Mouse (Mus musculus) testis, adult 2 months (tissue): ENCODE results near the gene Gm20388.

Experiments used
- CTCF ChIP-seq: fragments of 200-500 bp; IDR thresholded peaks from 2 replicates; pipeline ENCODE4 v1.5.1; 2012; ENCODE audit warnings: low read depth, mild to moderate bottlenecking, inconsistent platforms, low read length, moderate library complexity; ENCODE audit not compliant: control insufficient read depth, insufficient read depth, insufficient replicate concordance
- POLR2A ChIP-seq: fragments of 200-500 bp; IDR thresholded peaks from 2 replicates; pipeline ENCODE4 v1.6.1; 2012; ENCODE audit warnings: low read depth, mild to moderate bottlenecking, inconsistent platforms, low read length, moderate library complexity; ENCODE audit not compliant: control insufficient read depth

GRCm38 (mm10) chr8:122311115-122311514 lies 2400.5 kb downstream of the Gm20388 start:
- TF ChIP-seq POLR2A (no peak), CTCF (no peak)
